Mouse (Mus musculus) brain, adult 10 weeks (tissue): ENCODE measurements around the gene Hoxb3. TPM values are rescaled to one million over a fixed set of nuclear protein-coding genes. Genes with fewer than 3 reads are reported as not detected.

Experiments
- polyA plus RNA-seq: library from polyadenylated mRNA; stranded (reverse); fragments of 350-450 nt; fragmentation: Illumina TruSeq; extraction: RNeasy Lipid Tissue Mini Kit (QIAGEN cat#74804); gene quantifications from one replicate; pipeline ENCODE4 v1.2.3, GENCODE M21; 2015; ENCODE audit warnings: low read depth, low replicate concordance

Gene Hoxb3
- polyA plus RNA-seq, result not detected

GRCm38 (mm10) chr11:96323154-96323553 lies at the start of gene Hoxb3:
Gene Hoxb3, plus strand, starts transcription at chr11:96323326.

GRCm38 (mm10) chr11:96281855-96282570 lies 41.1 kb upstream of the Hoxb3 start, which contains the start of gene Hoxb8:
Gene Hoxb8, plus strand, starts transcription at chr11:96281905.

GRCm38 (mm10) chr11:96285771-96286738 lies 37.1 kb upstream of the Hoxb3 start, which contains the start of gene Hoxb7:
Gene Hoxb7, plus strand, starts transcription at chr11:96286623.

GRCm38 (mm10) chr11:96291681-96292564 lies 31.2 kb upstream of the Hoxb3 start, which contains the start of gene Hoxb6:
Gene Hoxb6, plus strand, starts transcription at chr11:96292476.

GRCm38 (mm10) chr11:96303151-96304099 lies 19.7 kb upstream of the Hoxb3 start, which contains the start of gene Hoxb5:
Gene Hoxb5, plus strand, starts transcription at chr11:96303336.

GRCm38 (mm10) chr11:96317608-96318367 lies 5.3 kb upstream of the Hoxb3 start, which contains the start of gene Hoxb4:
Gene Hoxb4, plus strand, starts transcription at chr11:96318267.

GRCm38 (mm10) chr11:96350341-96350624 lies 27.2 kb downstream of the Hoxb3 start, which contains the start of gene Hoxb2:
Gene Hoxb2, plus strand, starts transcription at chr11:96350525.

GRCm38 (mm10) chr11:96365441-96366091 lies 42.4 kb downstream of the Hoxb3 start, which contains the start of gene Hoxb1:
Gene Hoxb1, plus strand, starts transcription at chr11:96365752.

Other genes starting within 250 kb of the Hoxb3 start
- 604 TPM for gene Atp5g1, start 247.7 kb upstream of the Hoxb3 start, polyA plus RNA-seq
- not detected for gene Calcoco2, start 211.4 kb upstream of the Hoxb3 start, polyA plus RNA-seq
- 0.59 TPM for gene Ttll6, start 189.5 kb upstream of the Hoxb3 start, polyA plus RNA-seq
- not detected for gene Hoxb13, start 129.0 kb upstream of the Hoxb3 start, polyA plus RNA-seq
- gene Hoxb9, start 51.9 kb upstream of the Hoxb3 start, polyA plus RNA-seq, result not detected
- not detected for gene Hoxb8, start 41.4 kb upstream of the Hoxb3 start, polyA plus RNA-seq
- not detected for gene Hoxb7, start 36.7 kb upstream of the Hoxb3 start, polyA plus RNA-seq
- gene Hoxb6, start 30.9 kb upstream of the Hoxb3 start, polyA plus RNA-seq, result not detected
- gene Hoxb5, start 20.0 kb upstream of the Hoxb3 start, polyA plus RNA-seq, result not detected
- gene Hoxb4, start 5.1 kb upstream of the Hoxb3 start, polyA plus RNA-seq, result not detected
- gene Hoxb2, start 27.2 kb downstream of the Hoxb3 start, polyA plus RNA-seq, result not detected
- not detected for gene Hoxb1, start 42.4 kb downstream of the Hoxb3 start, polyA plus RNA-seq
- gene Skap1, start 141.3 kb downstream of the Hoxb3 start, polyA plus RNA-seq, result 2.9 TPM